Mouse (Mus musculus): ENCODE data around the gene Kdm4b.
A peak's percentile ranks its signal among the peaks of the same experiment; 100 is the strongest.

Gene Kdm4b

DNA sequence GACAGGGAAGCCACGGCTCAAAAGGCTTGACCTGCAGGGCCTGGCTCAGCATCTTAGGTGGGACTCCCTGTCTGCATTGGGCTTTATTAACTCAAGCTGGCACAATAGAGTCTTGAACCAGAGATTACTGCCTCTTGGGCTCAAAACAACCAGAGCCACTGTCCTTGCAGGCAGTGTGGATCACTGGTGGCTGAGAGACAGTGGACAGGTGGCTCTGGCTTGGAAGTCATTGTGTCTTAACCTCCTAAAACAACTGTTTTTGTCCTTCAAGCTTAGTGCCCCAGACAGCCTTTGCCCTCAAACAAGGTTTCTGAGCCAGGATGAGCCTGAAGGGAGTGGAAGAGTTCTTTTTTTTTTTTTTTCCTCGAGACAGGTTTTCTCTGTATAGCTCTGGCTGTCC, 19.5 kb downstream of the Kdm4b start:
- DNase-seq (ENCODE audit: low spot score), result no peak

DNA sequence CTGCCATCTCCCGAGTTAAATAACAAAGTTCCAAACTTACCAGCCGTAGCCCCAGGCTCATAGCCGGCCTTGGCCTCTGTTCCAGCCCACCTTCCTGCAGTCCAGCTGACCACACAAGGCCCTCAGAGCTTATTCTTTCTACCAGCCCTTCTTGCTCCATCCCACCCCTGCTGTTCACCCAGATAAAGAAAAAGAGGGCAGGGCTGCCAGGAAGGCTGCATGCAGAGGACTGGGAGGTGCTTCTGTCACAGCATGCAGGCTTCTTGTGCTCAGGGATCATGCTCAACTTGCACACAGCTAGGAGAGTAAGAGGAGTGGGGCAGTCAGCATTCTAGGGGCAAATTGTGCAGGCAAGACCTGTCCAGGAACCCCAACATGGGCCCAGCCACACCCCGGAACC, 22.3 kb downstream of the Kdm4b start:
- DNase-seq (ENCODE audit: low spot score), result no peak

DNA sequence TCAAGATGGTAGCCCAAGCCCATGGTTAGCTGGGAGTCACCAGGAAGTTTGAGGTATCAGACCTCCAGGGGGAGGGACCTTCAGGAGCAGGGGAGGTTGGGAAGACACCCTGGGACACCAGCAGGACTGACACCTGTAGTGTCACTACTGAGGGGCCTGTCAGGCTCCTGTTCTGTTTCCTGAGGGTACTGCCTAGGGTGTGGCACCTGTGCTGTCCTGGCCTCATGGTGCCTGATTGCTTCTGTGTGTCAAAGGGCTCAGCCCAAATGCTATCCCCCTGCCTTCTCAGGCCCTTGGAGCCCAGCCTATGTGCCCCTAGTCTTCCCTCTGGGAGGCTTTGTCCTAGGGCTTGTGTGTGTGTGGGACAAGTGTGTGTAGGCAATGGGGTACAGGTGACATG, 22.7 kb downstream of the Kdm4b start:
- DNase-seq (ENCODE audit: low spot score), result no peak

DNA sequence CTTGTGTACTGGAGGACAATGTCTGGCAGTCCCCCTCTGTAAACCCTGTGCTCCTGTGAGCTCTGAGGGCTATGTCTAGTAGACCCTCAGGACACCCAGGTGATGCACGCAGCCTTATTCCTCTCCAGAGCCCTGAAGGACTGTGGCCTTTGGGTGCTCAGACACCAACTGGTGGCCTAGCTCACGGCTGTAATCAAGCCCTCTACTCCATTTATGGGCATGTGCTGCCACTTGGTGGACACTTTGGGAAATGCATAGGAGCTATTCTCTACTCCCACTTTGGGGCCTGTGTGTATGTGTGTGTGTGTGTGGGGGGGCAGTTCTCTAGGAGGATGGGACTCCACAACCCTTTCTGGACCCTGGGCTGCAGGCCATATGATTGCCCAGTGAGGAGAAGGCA, 24.8 kb downstream of the Kdm4b start:
- peak; percentile 73 for DNase-seq (ENCODE audit: low spot score)

DNA sequence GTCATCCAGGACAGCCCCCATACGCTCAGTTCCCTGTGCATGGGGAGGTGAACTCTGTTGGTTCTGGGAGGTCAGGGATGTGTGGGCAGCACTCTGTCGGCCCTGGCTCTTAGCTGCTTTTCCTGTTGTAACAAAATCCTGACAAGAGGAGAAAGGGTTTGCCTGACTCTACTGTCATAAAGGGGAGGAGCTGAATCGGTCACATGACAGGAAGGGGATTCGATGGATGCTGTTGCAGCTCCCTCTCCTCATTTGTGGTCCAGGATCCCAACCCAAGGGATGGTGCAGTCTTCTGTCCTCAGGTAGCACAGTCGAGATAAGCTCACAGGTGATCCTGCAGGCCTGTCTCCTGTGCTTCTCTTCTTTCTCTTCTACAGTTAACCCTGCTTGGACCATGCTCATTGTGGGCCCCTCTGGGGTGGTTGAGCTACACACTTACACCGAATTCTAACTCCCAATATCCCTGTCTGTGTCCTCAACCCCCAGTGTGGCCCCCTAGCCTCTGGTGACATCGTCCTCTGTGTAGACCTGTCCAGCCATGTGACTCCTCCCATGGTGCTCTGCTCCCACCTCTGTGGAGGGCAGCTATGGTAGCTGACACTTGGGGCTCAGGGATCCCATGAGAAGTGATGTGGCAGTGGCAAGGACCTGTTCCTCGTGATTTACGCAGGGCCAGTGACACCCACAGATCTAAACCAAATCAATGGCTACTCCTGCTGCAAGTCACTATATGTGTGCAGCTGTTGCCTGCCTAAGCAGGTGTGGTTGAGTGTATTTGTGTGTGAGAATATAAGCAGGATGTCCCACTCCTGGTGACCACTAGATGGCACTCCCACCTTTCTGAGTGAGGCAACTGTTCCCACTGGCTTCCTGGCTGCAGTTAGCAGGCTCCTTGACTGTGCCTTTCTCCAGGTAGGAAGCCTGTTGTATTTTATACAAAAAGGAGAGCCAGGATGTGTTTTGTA, 31.3 kb downstream of the Kdm4b start:
- DNase-seq (ENCODE audit: low spot score), result peak; percentile 31

DNA sequence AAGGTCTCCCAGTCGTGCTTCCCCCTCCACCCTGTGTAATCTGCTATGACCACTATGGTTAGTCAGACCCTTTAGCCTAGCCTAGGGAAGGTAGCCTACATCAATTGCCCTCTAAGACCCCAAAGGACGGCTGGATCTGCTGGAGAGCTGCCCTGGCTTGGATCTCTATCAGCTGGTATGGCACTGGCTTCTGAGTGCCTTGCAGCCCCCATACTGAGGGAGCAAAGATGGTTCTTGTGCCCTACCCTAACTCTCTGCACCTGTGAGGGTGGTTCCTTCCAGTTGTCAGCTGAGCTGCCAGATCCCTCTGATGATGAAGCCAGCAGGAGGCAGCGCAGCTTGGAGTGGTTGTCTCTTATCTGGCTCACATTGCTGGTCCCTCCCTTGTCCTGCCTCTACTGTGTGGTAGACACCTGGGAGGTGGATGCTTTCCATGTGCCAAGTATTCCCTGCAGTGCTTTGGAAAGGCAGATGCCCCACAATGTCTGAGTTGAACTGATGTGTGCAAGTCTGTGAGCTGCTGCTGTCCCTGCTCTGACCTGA, 33.4 kb downstream of the Kdm4b start:
- DNase-seq (ENCODE audit: low spot score), result no peak

DNA sequence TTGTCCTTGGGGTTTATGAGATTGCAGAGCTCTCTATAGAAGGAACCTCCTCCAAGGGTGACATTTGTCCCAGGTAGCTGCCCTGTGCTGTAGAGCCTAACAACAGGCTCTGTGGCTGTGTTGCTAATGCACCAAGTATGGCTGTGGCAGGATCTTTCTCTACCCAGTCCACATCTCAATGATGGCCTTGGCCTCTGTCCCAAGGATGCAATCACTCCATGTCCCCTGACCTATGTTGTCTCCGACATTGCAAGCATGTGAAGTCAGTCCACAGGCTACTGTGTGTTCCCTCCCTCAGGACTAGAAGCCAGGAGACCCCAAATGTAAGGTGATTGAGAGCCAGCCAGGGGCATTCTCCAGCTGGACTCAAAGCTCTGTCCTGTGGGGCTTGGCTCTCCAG, 34.0 kb downstream of the Kdm4b start:
- DNase-seq (ENCODE audit: low spot score), result no peak

DNA sequence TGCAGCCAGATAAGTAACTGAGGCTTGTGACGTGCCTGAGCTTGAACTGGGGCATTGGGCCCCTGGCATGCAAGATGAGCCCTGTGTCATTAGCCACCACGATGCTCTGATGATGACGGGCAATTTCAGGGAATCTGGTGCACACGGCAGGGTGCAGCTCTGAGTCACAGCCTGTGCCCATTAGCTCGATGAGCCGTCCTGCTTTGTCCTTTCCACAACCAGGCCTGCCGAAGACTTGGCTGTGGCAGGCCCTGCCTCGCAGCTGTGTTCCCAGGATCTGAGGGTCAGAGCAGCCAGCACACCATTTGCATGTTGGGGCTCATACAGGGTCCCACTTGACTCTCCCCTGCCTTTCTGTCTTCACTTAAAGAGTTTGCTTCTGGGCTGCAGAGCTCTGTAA, 34.6 kb downstream of the Kdm4b start:
- no peak for DNase-seq (ENCODE audit: low spot score)

DNA sequence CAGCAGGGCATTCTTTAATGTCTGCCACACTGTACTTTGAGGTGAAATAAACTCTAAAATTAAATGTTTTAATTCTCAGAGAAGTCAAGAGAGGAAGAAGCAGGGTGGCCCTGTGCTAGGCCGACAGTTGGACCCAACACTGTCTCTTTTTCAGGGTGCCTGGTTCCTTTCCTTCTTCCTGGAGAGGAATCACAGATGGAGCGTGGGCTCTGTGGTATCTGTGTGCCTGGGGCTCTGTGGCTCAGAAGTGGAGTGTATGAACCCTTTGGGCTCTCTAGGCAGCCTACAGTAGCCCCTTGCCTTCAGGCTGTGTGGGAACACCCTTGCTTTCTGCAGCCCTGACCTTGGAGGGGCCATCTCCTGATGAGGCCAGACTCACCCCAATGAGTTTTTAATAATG, 35.7 kb downstream of the Kdm4b start:
- no peak for DNase-seq (ENCODE audit: low spot score)

DNA sequence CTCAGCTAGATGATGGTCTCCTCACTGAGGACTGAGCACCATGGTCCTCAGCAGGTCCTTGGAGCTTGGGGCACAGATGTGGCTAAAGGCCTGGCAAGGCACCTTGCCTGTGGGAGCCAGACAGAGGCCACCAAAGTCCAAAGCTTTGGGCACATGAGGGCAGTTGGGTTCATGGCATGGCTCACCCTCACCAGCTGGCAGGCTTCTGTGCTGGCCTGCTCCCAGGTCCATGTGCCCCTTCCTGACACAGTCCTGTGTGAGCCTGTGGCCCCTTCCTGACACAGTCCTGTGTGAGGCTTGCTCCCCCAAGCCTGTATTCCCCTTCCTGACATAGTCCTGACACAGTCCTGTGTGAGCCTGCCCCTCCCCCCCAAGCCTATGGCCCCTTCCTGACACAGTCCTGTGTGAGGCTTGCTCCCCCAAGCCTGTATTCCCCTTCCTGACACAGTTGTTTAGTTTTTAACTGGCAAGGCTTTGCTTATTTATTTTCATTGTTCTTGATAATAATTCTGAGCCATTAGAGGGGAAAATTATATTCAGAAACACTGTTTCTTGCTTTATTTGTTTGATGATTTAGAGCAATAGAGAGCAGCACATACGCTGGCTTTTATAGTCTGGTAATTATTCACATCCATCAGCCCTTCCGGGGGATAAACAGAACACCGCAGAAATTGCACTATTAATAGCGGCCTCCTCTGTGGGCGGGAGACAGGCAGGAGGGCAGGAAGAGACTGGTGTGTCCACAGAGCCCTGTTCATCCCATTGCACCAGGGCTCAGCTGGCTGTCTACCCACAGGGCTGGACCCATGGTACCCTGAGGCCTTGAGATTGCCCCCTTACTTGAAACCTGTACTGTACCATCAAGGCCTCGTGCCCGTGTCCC, 40.2 kb downstream of the Kdm4b start:
- DNase-seq (ENCODE audit: low spot score), result no peak

DNA sequence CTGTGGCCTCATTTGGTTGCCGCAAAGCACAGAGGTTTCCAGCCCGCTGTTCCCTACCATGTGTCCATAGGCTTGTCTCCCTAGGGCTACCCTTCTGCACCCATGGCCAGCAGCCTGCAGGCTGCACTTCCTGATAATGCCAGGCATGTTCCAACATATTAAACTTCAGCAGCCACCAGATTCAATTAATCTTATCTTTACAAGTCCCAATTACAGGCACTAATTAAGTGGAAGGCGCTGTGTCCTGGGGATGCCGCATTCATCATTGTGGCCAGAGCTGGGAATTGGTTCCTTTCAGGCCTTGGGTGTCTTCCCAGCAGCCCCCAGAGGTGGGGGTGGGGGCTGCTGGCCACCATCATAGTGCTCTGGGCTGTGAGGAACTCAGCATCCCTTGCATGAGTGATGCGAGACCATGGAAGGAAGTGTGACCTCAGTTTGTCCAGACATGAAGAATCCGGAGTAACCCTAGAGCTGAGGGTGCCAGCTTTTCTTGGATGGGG, 42.5 kb downstream of the Kdm4b start:
- DNase-seq (ENCODE audit: low spot score), result no peak

DNA sequence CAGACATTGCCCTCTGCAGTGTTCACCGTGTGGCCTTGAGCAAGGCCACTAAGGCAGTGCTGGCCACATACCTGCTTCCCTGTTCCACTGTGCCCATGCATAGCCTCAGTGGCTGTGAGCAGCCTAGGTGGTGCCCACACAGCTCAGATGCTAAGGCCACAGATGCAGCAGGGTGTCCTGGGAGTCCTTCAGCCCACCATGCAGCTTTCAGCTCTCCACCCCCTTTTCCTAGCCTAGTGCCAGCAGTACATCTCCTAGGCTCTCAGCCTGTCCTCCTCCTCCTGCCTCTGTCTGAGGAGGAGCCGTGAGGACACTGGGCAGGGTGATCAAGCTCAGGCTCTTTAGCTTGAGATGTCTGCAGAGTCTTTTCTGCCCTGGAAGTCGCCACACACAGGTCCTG, 44.2 kb downstream of the Kdm4b start:
- no peak for DNase-seq (ENCODE audit: low spot score)

DNA sequence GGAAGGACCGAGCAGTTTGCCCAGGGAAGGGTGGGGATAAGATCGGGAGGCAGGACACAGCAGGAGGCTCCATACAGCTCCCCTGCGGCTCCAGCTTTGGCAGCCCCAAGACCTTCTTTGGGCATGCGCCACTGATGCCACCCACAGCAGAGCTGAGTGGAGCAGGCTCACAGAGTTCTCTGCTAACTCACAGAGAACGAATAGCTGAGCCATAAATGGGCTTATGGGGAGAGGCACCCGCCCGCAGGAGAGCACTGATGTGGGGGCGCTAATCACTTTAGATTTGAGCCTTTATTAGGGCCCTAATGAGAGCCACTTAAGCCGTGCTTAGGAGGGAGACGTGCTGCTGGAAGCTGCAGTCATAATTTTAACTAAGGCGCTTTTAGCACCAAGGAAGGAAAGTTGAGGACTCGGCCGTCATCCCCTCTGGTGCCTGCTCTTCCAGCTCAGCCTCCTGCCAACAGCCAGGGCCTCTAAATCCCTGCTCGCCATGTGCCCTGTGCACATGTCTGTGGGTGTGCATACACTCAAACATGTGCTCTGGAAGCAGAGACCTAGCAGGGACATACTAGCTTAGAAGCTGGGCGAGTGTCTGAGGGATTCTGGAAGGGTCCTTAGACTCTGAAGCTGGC, 45.3 kb downstream of the Kdm4b start:
- DNase-seq (ENCODE audit: low spot score), result no peak

DNA sequence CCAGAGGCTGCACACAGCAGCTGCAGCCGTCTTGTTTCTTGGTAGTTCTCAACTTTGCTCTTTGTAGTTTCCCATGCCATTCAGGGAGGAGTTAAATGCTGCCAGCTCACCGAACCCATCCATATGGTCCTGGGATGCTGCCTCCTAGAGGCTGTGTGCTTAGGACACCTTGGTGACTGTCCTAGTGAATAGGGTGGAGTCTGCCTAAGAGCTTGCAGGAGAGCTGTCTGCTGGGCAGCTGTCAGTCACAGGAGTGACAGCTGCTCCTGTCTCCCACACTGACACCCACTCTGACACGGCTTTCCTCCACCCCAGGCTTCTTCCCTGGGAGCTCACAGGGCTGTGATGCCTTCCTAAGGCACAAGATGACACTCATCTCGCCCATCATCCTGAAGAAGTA, 46.2 kb downstream of the Kdm4b start:
- no peak for DNase-seq (ENCODE audit: low spot score)

DNA sequence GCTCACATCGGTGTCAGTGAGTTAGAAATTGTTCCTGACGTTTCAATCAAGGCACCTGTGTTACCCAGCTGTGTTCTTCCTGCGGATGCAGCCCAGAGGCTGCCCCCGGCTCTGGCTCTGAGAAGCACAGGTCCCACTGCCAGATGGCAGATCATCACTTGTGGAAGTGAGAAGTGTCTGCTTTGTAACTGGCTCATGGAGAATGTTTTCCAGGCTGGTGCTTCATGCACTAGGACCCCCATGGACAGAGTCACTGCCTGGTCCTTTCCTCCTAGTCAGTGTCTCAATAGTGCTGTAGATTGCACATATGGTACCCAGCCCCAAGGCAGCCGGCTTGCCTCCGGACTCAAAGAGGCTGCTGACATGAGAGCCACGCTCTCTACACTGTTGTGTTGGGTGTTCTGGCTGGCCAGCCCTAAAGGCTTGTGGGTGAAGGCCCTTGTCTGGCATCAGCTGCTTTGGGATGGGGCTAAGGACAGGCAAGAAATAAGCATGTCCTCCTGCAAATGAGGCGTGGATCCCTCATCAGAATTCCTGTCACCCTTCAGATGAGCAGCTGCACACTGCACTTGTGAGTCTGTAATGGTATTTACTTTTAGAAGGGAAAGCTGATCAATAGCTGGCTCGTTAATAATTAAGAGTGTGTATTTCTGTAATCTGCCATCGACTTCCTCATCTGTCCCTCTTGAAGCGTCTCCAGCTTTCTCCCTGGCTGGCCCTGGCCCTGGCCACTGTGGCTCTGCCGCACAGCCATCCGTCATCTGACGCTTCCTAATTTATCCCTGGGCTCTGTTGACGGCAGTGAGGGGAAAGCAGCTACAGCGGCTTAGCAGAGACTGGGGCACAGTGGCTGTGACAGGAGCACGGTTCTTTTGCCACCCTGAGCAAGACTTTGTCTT, 47.5 kb downstream of the Kdm4b start:
- no peak for DNase-seq (ENCODE audit: low spot score)

DNA sequence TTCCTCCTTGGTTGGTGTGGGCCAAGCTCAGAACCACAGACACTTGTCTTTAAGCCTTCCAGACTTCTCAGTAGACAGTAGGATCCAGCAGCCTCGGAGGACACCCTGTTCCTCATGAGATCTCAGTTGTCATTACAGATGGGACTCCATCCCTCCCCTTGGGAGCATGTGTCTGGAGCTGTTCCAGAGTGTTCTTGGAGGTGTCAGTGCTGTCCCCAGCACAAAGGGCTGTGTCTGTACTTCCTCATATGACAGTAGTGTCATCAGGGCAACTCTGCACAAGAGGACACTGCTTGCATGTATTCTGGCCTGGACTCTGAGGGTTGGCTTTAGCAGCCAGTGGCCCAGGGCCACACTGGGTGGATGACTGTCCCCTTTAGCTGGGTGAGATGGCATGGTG, 49.0 kb downstream of the Kdm4b start:
- no peak for DNase-seq (ENCODE audit: low spot score)

DNA sequence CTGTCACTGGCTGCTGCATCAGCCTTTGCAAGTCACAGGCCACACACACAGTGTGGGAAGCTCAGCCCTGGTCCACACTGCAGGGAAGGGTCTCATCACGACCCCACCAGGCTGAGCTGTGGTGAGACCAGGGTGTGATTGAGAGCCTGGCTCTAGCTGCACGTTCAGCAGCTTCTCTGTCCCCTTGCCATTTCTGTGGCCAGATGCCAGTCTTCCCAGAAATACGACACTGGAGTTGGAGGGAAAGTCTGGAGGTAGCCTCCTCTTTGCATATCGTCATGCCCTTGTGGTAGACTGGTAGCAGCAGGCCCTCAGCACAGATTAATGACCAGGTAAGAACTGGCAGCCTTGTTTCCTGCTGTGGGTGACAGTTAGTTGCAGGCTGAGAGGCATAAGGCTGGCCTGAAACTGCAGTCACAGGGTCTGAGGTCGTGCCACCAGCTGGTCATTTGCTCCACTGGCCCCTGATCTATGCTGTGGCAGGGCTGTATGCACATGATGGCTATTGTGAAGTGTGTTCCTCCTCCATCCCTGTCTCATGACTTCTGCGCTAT, 53.5 kb downstream of the Kdm4b start:
- DNase-seq (ENCODE audit: low spot score), result no peak

DNA sequence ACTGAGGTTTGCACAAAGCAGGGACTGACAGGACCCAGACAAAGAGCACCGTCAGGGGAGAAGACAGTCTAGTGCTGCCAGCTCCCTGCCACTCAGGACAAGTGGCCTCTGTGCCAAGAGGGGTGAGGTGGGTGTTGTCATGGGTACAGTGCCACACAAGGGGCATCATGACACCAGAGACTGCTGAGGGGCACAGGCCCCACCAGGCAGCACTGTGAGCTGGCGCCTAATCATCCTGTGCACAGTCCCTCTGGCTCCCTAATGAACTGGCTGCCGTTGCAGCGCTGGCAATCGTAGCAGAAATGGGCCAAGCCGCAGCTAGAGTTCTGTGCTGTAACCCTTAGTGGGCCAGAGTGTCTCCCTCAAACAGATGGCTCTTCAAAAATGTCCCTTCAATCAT, 54.4 kb downstream of the Kdm4b start:
- no peak for DNase-seq (ENCODE audit: low spot score)

DNA sequence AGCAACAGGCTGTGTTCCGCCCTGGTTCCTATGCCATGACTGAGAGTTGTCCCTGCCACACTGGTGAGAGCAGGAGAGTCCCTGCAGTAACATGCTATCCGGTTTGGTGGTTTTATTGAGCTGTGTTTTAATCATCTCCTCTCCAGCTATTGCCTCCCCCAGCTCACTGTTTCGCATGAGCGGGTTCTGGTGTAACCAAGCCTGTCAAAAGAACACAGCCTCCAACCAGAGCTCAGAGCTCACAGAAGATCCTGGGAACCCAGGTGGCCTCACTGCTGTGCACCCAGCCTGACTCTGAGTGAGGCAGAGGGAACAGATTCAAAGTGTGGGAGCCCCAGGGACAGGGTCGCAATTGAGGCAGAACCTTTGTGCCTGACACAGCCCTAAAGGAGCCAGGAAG, 55.3 kb downstream of the Kdm4b start:
- DNase-seq (ENCODE audit: low spot score), result no peak

DNA sequence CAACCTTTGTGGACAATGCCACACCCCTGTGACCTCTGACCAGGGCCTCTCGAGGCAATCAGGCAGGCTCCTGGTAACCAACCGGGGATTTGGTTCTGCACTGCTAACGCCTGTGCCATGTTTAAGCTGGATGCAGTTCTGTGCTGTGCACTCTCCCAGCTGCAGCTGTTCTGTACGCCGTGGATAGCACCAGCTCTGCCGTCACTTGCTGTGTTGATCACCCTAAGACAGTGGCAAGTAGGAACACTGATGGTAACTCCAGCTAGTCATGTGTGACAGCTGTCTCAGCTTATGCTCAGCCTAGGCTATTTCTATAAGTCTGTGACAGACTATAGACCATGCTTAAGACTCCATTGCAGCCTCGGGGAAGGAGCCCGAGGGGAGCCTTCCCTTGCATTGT, 57.1 kb downstream of the Kdm4b start:
- DNase-seq (ENCODE audit: low spot score), result no peak

DNA sequence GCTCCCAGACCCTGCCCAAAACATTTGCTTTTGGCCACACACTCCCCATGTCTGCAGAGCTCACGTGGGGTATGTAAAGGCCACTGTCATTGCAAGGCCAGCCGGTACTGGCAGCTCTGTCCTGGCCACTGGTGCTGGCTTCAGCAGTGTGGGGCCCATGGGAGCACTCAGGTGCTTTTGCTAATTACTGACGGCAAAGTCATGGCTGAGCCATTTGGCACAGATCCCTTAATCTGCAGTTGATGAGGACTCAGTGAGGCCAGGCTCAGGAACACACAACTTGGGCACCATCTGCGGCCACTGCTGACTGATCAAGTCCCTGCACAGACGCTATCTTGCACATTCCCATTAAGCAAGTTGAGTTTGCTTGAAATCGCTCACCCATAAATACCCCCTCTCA, 59.0 kb downstream of the Kdm4b start:
- no peak for DNase-seq (ENCODE audit: low spot score)
